Mouse (Mus musculus) spleen, postnatal 4 days (tissue): ENCODE results near the gene Cyp2b13.
"Not testable (repeated sequence)": the region's sequence is repeated elsewhere in the genome, so short reads cannot be mapped to it uniquely, and the experiment has no call there.

Experiments
- DNase-seq, 2 experiments: peaks; one replicate each; pipeline ENCODE4 v3.0.0; 2022; ENCODE audit warnings: low spot score in 2 of 2

Cyp2b13 gene

DNA sequence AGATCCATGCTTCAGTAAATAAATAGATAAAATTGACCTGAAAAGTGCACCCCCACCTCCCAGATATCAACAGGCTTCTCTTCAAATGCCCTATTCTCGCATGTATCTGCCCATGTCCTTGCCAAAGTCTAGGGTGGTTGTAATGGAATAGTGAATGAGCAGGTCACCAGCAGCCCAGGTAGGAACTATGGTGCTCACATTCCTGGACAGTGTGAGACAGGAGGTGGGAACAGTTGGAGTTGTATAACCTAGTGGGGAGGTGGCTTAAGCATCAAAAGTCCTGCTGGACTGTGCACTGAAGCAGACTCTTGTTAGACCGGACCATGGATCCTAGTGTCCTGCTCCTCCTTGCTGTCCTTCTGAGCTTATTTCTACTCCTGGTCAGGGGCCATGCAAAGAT lies at the start of gene Cyp2b13:
Cyp2b13 (plus strand) TSS at position 301 of the 400 bp plus-strand sequence.
- DNase-seq, result not testable (repeated sequence)

DNA sequence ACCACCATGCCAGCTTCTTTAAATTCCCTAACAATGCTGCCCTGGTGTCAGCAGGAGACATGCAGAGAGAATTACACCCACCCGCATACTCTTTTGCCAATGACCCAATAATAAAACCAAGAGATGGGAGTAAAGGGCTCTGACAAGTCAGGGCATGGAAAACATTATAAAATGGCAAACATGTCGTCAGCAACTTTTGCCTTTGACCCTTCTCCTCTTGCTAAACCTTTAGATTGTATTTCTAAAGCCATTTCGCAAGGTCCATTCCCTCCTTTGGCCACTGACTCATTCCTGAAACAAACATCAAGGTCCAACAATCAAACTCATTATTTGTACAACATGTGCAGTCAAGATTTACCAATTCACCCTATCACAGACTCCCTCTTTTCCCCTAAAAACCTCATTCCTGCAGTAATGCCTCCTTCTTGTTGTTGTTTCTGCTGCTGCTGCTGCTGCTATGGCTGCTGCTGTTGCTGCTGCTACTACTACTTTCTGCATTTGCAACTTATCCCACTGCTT lies 41.4 kb upstream of the Cyp2b13 start:
- DNase-seq, result not testable (repeated sequence)

DNA sequence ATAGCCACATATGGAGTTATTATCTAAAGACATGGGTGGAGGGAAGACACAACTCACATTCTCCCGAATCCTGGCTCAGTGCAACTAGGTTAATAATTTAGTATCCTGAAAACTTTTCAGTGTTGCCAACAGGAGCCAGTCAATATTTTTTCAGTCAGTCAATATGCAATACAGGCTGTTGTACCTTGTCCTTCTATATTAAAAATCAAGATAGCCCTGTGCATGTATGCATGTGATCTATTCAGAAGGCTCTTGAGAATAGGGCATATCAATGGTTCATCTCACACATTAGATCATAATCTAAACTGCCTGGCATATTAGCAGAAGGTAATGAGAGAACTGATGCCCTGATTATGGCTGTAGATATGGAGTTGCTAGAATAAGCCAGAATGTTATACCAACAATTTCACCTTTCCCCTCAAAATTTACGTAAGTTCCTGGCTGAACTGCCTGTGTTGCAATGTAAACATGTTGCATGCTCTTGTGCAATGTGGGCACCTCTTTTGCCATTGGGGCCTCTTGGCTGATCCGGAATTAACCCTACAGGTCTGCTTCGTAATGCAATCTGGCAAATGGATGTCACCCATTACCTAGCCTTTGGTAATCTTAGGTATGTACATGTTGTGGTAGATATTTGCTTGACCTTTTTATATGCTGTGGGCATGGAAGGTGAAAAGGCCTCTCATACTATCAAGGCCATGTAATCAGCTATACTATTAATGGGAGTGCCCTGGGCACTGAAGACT lies 6.2 kb upstream of the Cyp2b13 start:
- not testable (repeated sequence) for DNase-seq

DNA sequence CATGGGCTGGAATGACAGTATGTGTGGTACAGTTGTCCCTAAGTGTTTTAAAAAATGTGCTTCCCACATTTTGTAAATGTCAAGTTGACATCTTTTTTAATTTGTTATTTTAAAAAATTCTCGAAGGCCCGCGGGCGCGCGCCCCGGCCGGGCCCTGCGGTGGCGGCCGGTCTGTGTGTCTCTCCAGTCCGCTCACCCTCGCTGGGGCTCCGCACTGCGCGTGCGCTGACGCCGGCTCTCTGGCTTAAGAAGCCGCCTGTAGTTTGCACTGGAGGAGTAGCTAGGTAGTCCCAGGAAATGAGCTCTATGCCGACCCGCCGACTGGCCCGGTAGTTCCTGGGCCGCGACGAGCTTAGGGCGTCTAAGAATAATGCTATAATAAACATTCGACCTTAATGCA lies 10.4 kb downstream of the Cyp2b13 start:
- DNase-seq, result not testable (repeated sequence)

DNA sequence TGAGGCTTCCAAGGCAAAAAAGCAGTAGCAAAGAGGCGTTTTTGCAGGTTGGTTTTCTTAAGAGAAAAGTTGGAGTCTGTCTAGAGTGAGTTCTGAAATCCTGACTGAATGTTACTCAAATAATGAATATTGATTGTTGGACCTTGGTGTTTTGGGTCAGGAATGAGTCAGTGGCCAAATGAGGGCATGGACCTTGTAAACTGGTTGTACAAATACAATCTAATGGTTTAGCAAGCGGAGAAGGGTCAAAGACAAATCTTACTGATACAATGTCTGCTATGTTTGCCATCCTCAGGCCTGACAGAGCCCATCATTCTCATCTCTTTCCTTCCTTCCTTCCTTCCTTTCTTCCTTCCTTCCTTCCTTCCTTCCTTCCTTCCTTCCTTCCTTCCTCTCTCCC lies 21.3 kb downstream of the Cyp2b13 start:
- no peak for DNase-seq

DNA sequence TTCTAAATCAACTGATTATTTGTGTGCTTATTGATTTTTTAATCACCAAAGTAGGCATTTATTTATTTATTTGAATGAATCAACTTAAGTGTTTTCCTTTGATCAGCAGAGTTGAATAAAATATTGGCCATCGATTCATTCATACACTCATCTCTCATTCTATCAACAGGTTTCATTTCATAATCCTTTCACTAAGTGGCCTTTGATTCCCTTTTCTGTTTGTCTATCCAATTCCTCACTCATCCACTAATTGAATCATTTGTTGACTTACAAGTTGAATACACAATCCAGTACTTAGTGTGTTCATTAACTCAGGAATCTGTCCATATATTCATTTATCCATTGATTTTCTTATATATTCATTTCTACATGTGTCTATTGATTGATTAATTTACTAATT lies 26.1 kb downstream of the Cyp2b13 start:
- DNase-seq, result no peak

DNA sequence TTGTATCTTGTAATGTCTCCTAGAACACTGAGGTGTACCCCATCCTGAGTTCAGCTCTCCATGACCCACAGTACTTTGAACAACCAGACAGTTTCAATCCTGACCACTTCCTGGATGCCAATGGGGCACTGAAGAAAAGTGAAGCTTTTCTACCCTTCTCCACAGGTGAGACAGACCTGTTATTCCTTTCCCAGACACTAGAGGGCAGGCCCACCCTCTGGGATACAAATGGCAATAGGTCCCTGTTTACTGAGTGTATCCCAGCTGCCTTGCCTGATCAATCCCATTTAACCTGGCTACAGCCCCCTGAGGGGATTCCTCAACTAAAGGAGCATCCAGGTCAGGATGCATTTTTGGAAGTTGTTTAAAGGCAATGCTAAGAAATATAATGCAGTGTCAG lies 27.3 kb downstream of the Cyp2b13 start:
- not testable (repeated sequence) for DNase-seq

DNA sequence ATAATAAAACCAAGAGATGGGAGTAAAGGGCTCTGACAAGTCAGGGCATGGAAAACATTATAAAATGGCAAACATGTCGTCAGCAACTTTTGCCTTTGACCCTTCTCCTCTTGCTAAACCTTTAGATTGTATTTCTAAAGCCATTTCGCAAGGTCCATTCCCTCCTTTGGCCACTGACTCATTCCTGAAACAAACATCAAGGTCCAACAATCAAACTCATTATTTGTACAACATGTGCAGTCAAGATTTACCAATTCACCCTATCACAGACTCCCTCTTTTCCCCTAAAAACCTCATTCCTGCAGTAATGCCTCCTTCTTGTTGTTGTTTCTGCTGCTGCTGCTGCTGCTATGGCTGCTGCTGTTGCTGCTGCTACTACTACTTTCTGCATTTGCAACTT lies 78.3 kb downstream of the Cyp2b13 start:
- not testable (repeated sequence) for DNase-seq

DNA sequence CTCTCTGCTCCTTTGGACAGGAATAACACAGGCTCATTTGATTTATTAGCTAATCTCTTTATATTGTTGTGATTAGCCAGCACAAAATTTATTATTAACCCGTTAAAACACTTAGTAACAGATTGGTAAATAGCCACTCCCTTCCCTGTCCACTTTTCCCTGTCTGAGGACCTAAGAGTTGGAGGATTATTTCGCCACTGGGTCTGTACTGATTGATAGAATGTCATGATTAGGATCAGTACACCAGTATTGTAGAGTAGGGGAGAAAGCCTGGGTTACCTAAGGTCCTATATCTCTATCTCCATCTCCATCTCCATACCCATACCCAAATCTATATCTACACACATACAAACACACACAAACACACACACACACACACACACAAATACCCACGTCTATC lies 82.4 kb downstream of the Cyp2b13 start:
- not testable (repeated sequence) for DNase-seq
